Comparison of ENCODE assay signal across 14 mouse cellular contexts in genomic region chr11:32561465-32562355, GRCm38 (mm10). TPM values are rescaled to one million over a fixed set of nuclear protein-coding genes. Genes with fewer than 3 reads are reported as not detected.
A peak's percentile ranks its signal among the peaks of the same experiment; 100 is the strongest.
DNase-seq lines count a peak whose midpoint lies in the region; ATAC-seq and TF ChIP-seq lines count a peak whose summit lies in the region.
"Had no signal": no experiment of that assay in that cellular context is flagged by ENCODE, and none has a peak within 500 bp of the region (broad histone marks: within the 10 kb centered on the region; RNA-seq: fewer than 3 reads in every experiment).

No protein-coding gene starts in this region.

- peak; percentile 34 for TF ChIP-seq CTCF in heart, adult 2 months (IDR thresholded peaks at IDR 0.05)
- peak; percentile 14; the same call in 1 of the 2 replicates for TF ChIP-seq CTCF in kidney, postnatal 0 days (IDR thresholded peaks at IDR 0.05; ENCODE audit: low read depth)
- no peak for TF ChIP-seq CTCF in spleen, adult 2 months (IDR thresholded peaks at IDR 0.05; ENCODE audit: extremely low read depth, insufficient read depth, insufficient read length, insufficient replicate concordance)
- TF ChIP-seq CTCF in small intestine, adult 2 months (IDR thresholded peaks at IDR 0.05; ENCODE audit: extremely low read depth, insufficient read length, insufficient replicate concordance, low read depth, low read length) = no peak

- H3K9ac ChIP-seq in heart, adult 2 months (ENCODE audit: low read depth, low read length) = no peak overlapping the region; the same call in 1 of the 2 replicates
- H3K9ac ChIP-seq in kidney, postnatal 0 days (ENCODE audit: low read depth, low read length) = no peak overlapping the region
- H3K9ac ChIP-seq: intestine, embryonic 15.5 days; limb, embryonic 12.5 days; neural tube, embryonic 13.5 days; stomach, embryonic 15.5 days had no signal

- WGBS in heart, adult 2 months = 41% methylated on average over 10 of the region's 10 CpGs
- 78% methylated on average over 10 of the region's 10 CpGs for WGBS in kidney, postnatal 0 days
- 31% methylated on average over 10 of the region's 10 CpGs for WGBS in spleen, adult 2 months
- 73% methylated on average over 10 of the region's 10 CpGs for WGBS in small intestine, adult 2 months

- peak in 1 of 2 experiments; percentile 43 for DNase-seq in heart, adult 2 months
- DNase-seq in heart, postnatal 25 days (ENCODE audit: low spot score) = no peak
- no peak for DNase-seq in kidney, postnatal 0 days (ENCODE audit: low spot score)
- DNase-seq in kidney, adult 11 months = no peak
- no peak for DNase-seq in spleen, adult 2 months (ENCODE audit: low read depth in 1 of 2, low spot score in 2 of 2)
- no peak for DNase-seq in spleen, postnatal 10 days (ENCODE audit: low spot score in 2 of 2)
- DNase-seq in spleen, adult 12 weeks (ENCODE audit: low spot score) = no peak
- DNase-seq: adrenal gland, adult 8-10 months had no signal

- intact Hi-C loops in heart, adult 2 months (cut with DNase I) = loop anchor here (2.0 kb wide), 1 partner anchor 23 kb away; no protein-coding TSS in a partner anchor
- intact Hi-C loops in heart, postnatal 25 days (cut with DNase I) = no loop called here

- peak overlapping the region; percentile 69 for H3K27ac ChIP-seq in heart, adult 2 months
- 0 out of 2 replicates have a peak overlapping the region, but pooled peaks have one; percentile 6 for H3K27ac ChIP-seq in kidney, postnatal 0 days
- H3K27ac ChIP-seq in spleen, adult 2 months (ENCODE audit: insufficient read depth, low read length) = peak overlapping the region; percentile 36
- peak overlapping the region; percentile 79 for H3K27ac ChIP-seq in small intestine, adult 2 months (ENCODE audit: insufficient read depth, low read depth, low read length)
- H3K27ac ChIP-seq: intestine, embryonic 15.5 days; limb, embryonic 12.5 days; neural tube, embryonic 13.5 days; stomach, embryonic 15.5 days had no signal

- H3K9me3 ChIP-seq in kidney, postnatal 0 days (replicated peaks; ENCODE audit: low read length) = no peaks in the 10 kb centered on the region
- H3K9me3 ChIP-seq: intestine, embryonic 15.5 days; limb, embryonic 12.5 days; neural tube, embryonic 13.5 days; stomach, embryonic 15.5 days had no signal

- H3K4me3 ChIP-seq in heart, adult 2 months = no peak overlapping the region
- H3K4me3 ChIP-seq in kidney, postnatal 0 days (replicated peaks; ENCODE audit: low read depth, low read length) = no peak overlapping the region
- H3K4me3 ChIP-seq in spleen, adult 2 months (ENCODE audit: extremely low read depth, insufficient read depth, insufficient read length) = no peak overlapping the region
- H3K4me3 ChIP-seq in small intestine, adult 2 months (ENCODE audit: low read depth, low read length) = no peak overlapping the region
- H3K4me3 ChIP-seq: intestine, embryonic 15.5 days; limb, embryonic 12.5 days; neural tube, embryonic 13.5 days; stomach, embryonic 15.5 days had no signal

- TF ChIP-seq EP300 in heart, adult 2 months (IDR thresholded peaks at IDR 0.05; ENCODE audit: insufficient read depth, low read depth, low read length) = 0 out of 2 replicates have a peak, but pooled peaks have one; percentile 22

- H3K27me3 ChIP-seq in heart, adult 2 months (ENCODE audit: control insufficient read depth, insufficient read depth, low read length) = no peaks in the 10 kb centered on the region
- H3K27me3 ChIP-seq in kidney, postnatal 0 days (ENCODE audit: insufficient read depth, low read length) = no peaks in the 10 kb centered on the region
- H3K27me3 ChIP-seq in spleen, adult 2 months (ENCODE audit: control insufficient read depth, insufficient read depth, low read length) = no peaks in the 10 kb centered on the region
- no peaks in the 10 kb centered on the region for H3K27me3 ChIP-seq in small intestine, adult 2 months (ENCODE audit: control insufficient read depth, insufficient read depth, low read length)
- H3K27me3 ChIP-seq: intestine, embryonic 15.5 days; limb, embryonic 12.5 days; neural tube, embryonic 13.5 days; stomach, embryonic 15.5 days had no signal

- H3K79me2 ChIP-seq in heart, adult 2 months (replicated peaks; ENCODE audit: control insufficient read depth, insufficient read depth, low read length) = no peaks in the 10 kb centered on the region

- no peak for TF ChIP-seq POLR2A in heart, adult 2 months (IDR thresholded peaks at IDR 0.05; ENCODE audit: insufficient read depth, low read depth, low read length)
- no peak for TF ChIP-seq POLR2A in spleen, adult 2 months (IDR thresholded peaks at IDR 0.05; ENCODE audit: low read depth, low read length)
- no peak for TF ChIP-seq POLR2A in small intestine, adult 2 months (IDR thresholded peaks at IDR 0.05; ENCODE audit: low read depth, low read length)

- H3K4me2 ChIP-seq in kidney, postnatal 0 days (ENCODE audit: low read length) = no peak overlapping the region
- H3K4me2 ChIP-seq: intestine, embryonic 15.5 days; limb, embryonic 12.5 days; neural tube, embryonic 13.5 days; stomach, embryonic 15.5 days had no signal

- H3K4me1 ChIP-seq in heart, adult 2 months (ENCODE audit: control insufficient read depth, insufficient read depth, low read length) = peaks cover 35% of the 10 kb centered on the region
- H3K4me1 ChIP-seq in kidney, postnatal 0 days (replicated peaks; ENCODE audit: insufficient read depth, low read length) = peaks cover 6% of the 10 kb centered on the region; the same call in 1 of the 2 replicates
- peaks cover 71% of the 10 kb centered on the region for H3K4me1 ChIP-seq in spleen, adult 2 months (ENCODE audit: control insufficient read depth, insufficient read depth, insufficient read length)
- H3K4me1 ChIP-seq in small intestine, adult 2 months (ENCODE audit: control insufficient read depth, insufficient read depth, insufficient read length, low read length) = peaks cover 56% of the 10 kb centered on the region

- no peaks in the 10 kb centered on the region for H3K36me3 ChIP-seq in heart, adult 2 months (ENCODE audit: control insufficient read depth, insufficient read depth, low read length)
- no peaks in the 10 kb centered on the region for H3K36me3 ChIP-seq in kidney, postnatal 0 days (ENCODE audit: insufficient read depth, low read length)
- peaks cover 10% of the 10 kb centered on the region for H3K36me3 ChIP-seq in spleen, adult 2 months (ENCODE audit: control insufficient read depth, insufficient read depth, low read length)
- H3K36me3 ChIP-seq in small intestine, adult 2 months (ENCODE audit: control insufficient read depth, insufficient read depth, low read length) = 0 out of 2 replicates have a peak, but pooled peaks cover 1% of the 10 kb centered on the region
- H3K36me3 ChIP-seq: intestine, embryonic 15.5 days; limb, embryonic 12.5 days; neural tube, embryonic 13.5 days; stomach, embryonic 15.5 days had no signal

- ATAC-seq in kidney, postnatal 0 days (replicated peaks; ENCODE audit: low FRiP score, low read depth) = no peak; the same call in 1 of the 2 replicates
- ATAC-seq: forebrain, embryonic 16.5 days; intestine, embryonic 15.5 days had no signal

RNA-seq across cellular contexts. Expression of gene Stk10, which starts 28.6 kb away (rescaled TPM):
- total RNA-seq in heart, adult 2 months (2021) = 10 to 100 TPM in 1 of 2 experiments, 1 to 10 TPM in 1; 9.2 to 10.1 TPM
- 8.4 and 9.8 TPM in 2 replicates for polyA plus RNA-seq in heart, adult 2 months (2012; rRNA removed)
- total RNA-seq in heart, postnatal 25 days (2021) = 10 to 100 TPM in 1 of 2 experiments, 1 to 10 TPM in 1; 9.8 to 11.0 TPM
- 2.3 and 2.4 TPM in 2 replicates for polyA plus RNA-seq in kidney, postnatal 0 days (2015; fragmentation: Nextera tagmentation; extraction: Ambion mirVana)
- polyA plus RNA-seq in spleen, adult 2 months (2012; rRNA removed) = 82.8 and 87.0 TPM in 2 replicates
- 12.7 and 49.4 TPM in 2 replicates for polyA plus RNA-seq in small intestine, adult 2 months (2012; rRNA removed)

RNA-seq across cellular contexts. Expression of gene Efcab9, which starts 29.8 kb away (rescaled TPM):
- total RNA-seq in heart, adult 2 months (2021) = not detected
- not detected in 2 replicates for polyA plus RNA-seq in heart, adult 2 months (2012; rRNA removed)
- total RNA-seq in heart, postnatal 25 days (2021) = under 1 TPM in 1 of 2 experiments, not detected in 1; 0.61 TPM
- polyA plus RNA-seq in kidney, postnatal 0 days (2015; fragmentation: Nextera tagmentation; extraction: Ambion mirVana) = 0.49 TPM in 1 of 2 replicates, not detected in the other
- 0.16 and 0.54 TPM in 2 replicates for polyA plus RNA-seq in spleen, adult 2 months (2012; rRNA removed)
- polyA plus RNA-seq in small intestine, adult 2 months (2012; rRNA removed) = not detected in 2 replicates
- polyA plus RNA-seq: forebrain, embryonic 16.5 days had no signal

Comparison
In these comparisons a context has a peak if more than half of its experiments do, and no peak if none do; other contexts are left out.
1. H3K27ac ChIP-seq: peak in every context shown above with its lines; median percentile 79 in small intestine, adult 2 months; 69 in heart, adult 2 months; 36 in spleen, adult 2 months; 6 in kidney, postnatal 0 days.
2. CTCF ChIP-seq: peak in heart, adult 2 months (single experiment) and kidney, postnatal 0 days (single experiment); none in spleen, adult 2 months (single experiment) and small intestine, adult 2 months (single experiment).